Mouse (Mus musculus): ENCODE results near the gene Lama1. TPM values are rescaled to one million over a fixed set of nuclear protein-coding genes. Genes with fewer than 3 reads are reported as not detected.

Gene Lama1
- polyA plus RNA-seq, 1 experiment: 2.5 TPM

GRCm38 (mm10) chr17:67864363-67864762 lies 167.3 kb downstream of the Lama1 start:
- H3K4me1 ChIP-seq (ENCODE audit: control insufficient read depth, insufficient read depth, low read length): peaks cover 5% of the 10 kb centered on the region
- no peak for TF ChIP-seq POLR2A (IDR thresholded peaks at IDR 0.05; ENCODE audit: low read depth, low read length)
- TF ChIP-seq CTCF (IDR thresholded peaks at IDR 0.05; ENCODE audit: borderline replicate concordance, insufficient read depth, low read length): no peak
- H3K27ac ChIP-seq (ENCODE audit: insufficient read depth, low read length): no peak overlapping the region
- no peak overlapping the region for H3K4me3 ChIP-seq (ENCODE audit: insufficient read depth, low read length)

GRCm38 (mm10) chr17:67864912-67865311 lies 167.9 kb downstream of the Lama1 start:
- Histone ChIP-seq H3K4me1 (ENCODE audit: control insufficient read depth, insufficient read depth, low read length) (peaks cover 5% of the 10 kb centered on the region), H3K27ac (ENCODE audit: insufficient read depth, low read length) (no peak overlapping the region; the same call in 1 of the 2 replicates), H3K4me3 (ENCODE audit: insufficient read depth, low read length) (no peak overlapping the region)
- TF ChIP-seq CTCF (IDR thresholded peaks at IDR 0.05; ENCODE audit: borderline replicate concordance, insufficient read depth, low read length) (no peak), POLR2A (IDR thresholded peaks at IDR 0.05; ENCODE audit: low read depth, low read length) (no peak)

GRCm38 (mm10) chr17:67866026-67866425 lies 169.0 kb downstream of the Lama1 start:
- H3K4me1 ChIP-seq (ENCODE audit: control insufficient read depth, insufficient read depth, low read length): peaks cover 5% of the 10 kb centered on the region
- H3K27ac ChIP-seq (ENCODE audit: insufficient read depth, low read length): peak overlapping the region; percentile 96
- H3K4me3 ChIP-seq (ENCODE audit: insufficient read depth, low read length): no peak overlapping the region
- no peak for TF ChIP-seq POLR2A (IDR thresholded peaks at IDR 0.05; ENCODE audit: low read depth, low read length)
- no peak for TF ChIP-seq CTCF (IDR thresholded peaks at IDR 0.05; ENCODE audit: borderline replicate concordance, insufficient read depth, low read length)

GRCm38 (mm10) chr17:67866541-67867241 lies 169.6 kb downstream of the Lama1 start:
- Histone ChIP-seq H3K4me3 (ENCODE audit: insufficient read depth, low read length) (no peak overlapping the region), H3K4me1 (ENCODE audit: control insufficient read depth, insufficient read depth, low read length) (peaks cover 5% of the 10 kb centered on the region), H3K27ac (ENCODE audit: insufficient read depth, low read length) (peak overlapping the region; percentile 96)
- TF ChIP-seq CTCF (IDR thresholded peaks at IDR 0.05; ENCODE audit: borderline replicate concordance, insufficient read depth, low read length) (no peak), POLR2A (IDR thresholded peaks at IDR 0.05; ENCODE audit: low read depth, low read length) (no peak)

- no peak overlapping the region for H3K4me3 ChIP-seq (ENCODE audit: insufficient read depth, low read length)
- no peak overlapping the region for H3K27ac ChIP-seq (ENCODE audit: insufficient read depth, low read length)
- peaks cover 5% of the 10 kb centered on the region for H3K4me1 ChIP-seq (ENCODE audit: control insufficient read depth, insufficient read depth, low read length)
- no peak for TF ChIP-seq POLR2A (IDR thresholded peaks at IDR 0.05; ENCODE audit: low read depth, low read length)
- TF ChIP-seq CTCF (IDR thresholded peaks at IDR 0.05; ENCODE audit: borderline replicate concordance, insufficient read depth, low read length): peak; percentile 72; the same call in 1 of the 2 replicates
These were observed 172.9 kb downstream of the Lama1 start for GRCm38 (mm10) chr17:67869731-67870601.

Other genes with a start within 250 kb of the Lama1 start
- gene Lrrc30, start 64.5 kb upstream of the Lama1 start, polyA plus RNA-seq (2011; ENCODE audit: insufficient read length, low read depth, missing spikeins): not detected in 2 replicates